Mouse (Mus musculus) midbrain, embryonic 10.5 days (tissue): ENCODE measurements around the gene Ccl26. TPM values are rescaled to one million over a fixed set of nuclear protein-coding genes. Genes with fewer than 3 reads are reported as not detected.

Experiments
- polyA plus RNA-seq: library from polyadenylated mRNA; unstranded; fragments of >200 nt; fragmentation: Nextera tagmentation; extraction: Ambion mirVana; gene quantifications from 2 replicates; pipeline ENCODE4 v1.2.1, GENCODE M21; 2016

Gene Ccl26
- polyA plus RNA-seq, 1 experiment from 2014 or later, result not detected

Other genes starting within 250 kb of the Ccl26 start
- gene Fkbp6, start 213.5 kb downstream of the Ccl26 start, polyA plus RNA-seq, result 0.11 TPM in 1 of 2 replicates, not detected in the other
- not detected in 2 replicates for gene Trim50, start 210.3 kb downstream of the Ccl26 start, polyA plus RNA-seq
- 45.2 and 46.0 TPM in 2 replicates for gene Nsun5, start 193.6 kb downstream of the Ccl26 start, polyA plus RNA-seq
- 17.4 and 17.7 TPM in 2 replicates for gene Pom121, start 169.0 kb downstream of the Ccl26 start, polyA plus RNA-seq
- gene Hip1, start 18.4 kb downstream of the Ccl26 start, polyA plus RNA-seq, result 64.9 and 73.0 TPM in 2 replicates
- 1.0 and 1.8 TPM in 2 replicates for gene Ccl24, start 9.5 kb upstream of the Ccl26 start, polyA plus RNA-seq
- 61.9 and 65.4 TPM in 2 replicates for gene Rhbdd2, start 69.0 kb upstream of the Ccl26 start, polyA plus RNA-seq
- 114 and 145 TPM in 2 replicates for gene Por, start 106.5 kb upstream of the Ccl26 start, polyA plus RNA-seq
- gene Tmem120a, start 180.9 kb upstream of the Ccl26 start, polyA plus RNA-seq, result 64.1 and 65.9 TPM in 2 replicates
- 0.41 TPM in 1 of 2 replicates, not detected in the other for gene Styxl1, start 214.8 kb upstream of the Ccl26 start, polyA plus RNA-seq
- gene Mdh2, start 214.9 kb upstream of the Ccl26 start, polyA plus RNA-seq, result 616 and 619 TPM in 2 replicates
- gene Srrm3, start 243.3 kb upstream of the Ccl26 start, polyA plus RNA-seq, result 14.0 and 26.1 TPM in 2 replicates